Mouse (Mus musculus) liver, embryonic 15.5 days (tissue): ENCODE measurements at regions not wholly inside any gene's neighbourhood (a gene's known extent, or its start where the extent isn't known, plus 50 kb on each side); places are given as distances from the start of the nearest gene placed in this dataset.
"Not testable (repeated sequence)": the region's sequence is repeated elsewhere in the genome, so short reads cannot be mapped to it uniquely, and the experiment has no call there.

Experiments used
- ATAC-seq: fragments of 200-750 bp; cut with Nextera tagmentation; 2 replicates; pipeline ENCODE4 v1.8.0; 2017; ENCODE audit warnings: moderate number of reproducible peaks, mild to moderate bottlenecking, moderate library complexity; ENCODE audit not compliant: insufficient read depth
- H3K27ac ChIP-seq: fragments of 300-500 bp; sonication (generic); replicated peaks from 2 replicates; pipeline ENCODE4 v1.5.1; 2015; ENCODE audit warnings: mild to moderate bottlenecking, inconsistent platforms
- H3K27me3 ChIP-seq: fragments of 300-500 bp; sonication (generic); 2 replicates; pipeline ENCODE4 v1.6.1; 2015; ENCODE audit warnings: mild to moderate bottlenecking, inconsistent platforms
- H3K36me3 ChIP-seq: fragments of 300-500 bp; sonication (generic); replicated peaks from 2 replicates; pipeline ENCODE4 v1.6.1; 2015; ENCODE audit warnings: moderate library complexity, mild to moderate bottlenecking, inconsistent platforms
- H3K4me1 ChIP-seq: fragments of 300-500 bp; sonication (generic); replicated peaks from 2 replicates; pipeline ENCODE4 v1.6.1; 2015; ENCODE audit warnings: inconsistent platforms
- H3K4me2 ChIP-seq: fragments of 300-500 bp; sonication (generic); 2 replicates; pipeline ENCODE4 v1.6.1; 2015; ENCODE audit warnings: moderate library complexity, mild to moderate bottlenecking, inconsistent platforms
- H3K4me3 ChIP-seq: fragments of 300-500 bp; sonication (generic); replicated peaks from 2 replicates; pipeline ENCODE4 v1.5.1; 2015; ENCODE audit warnings: mild to moderate bottlenecking, inconsistent platforms
- H3K9ac ChIP-seq: fragments of 300-500 bp; sonication (generic); 2 replicates; pipeline ENCODE4 v1.6.1; 2015; ENCODE audit warnings: moderate library complexity, mild to moderate bottlenecking, inconsistent platforms
- H3K9me3 ChIP-seq: fragments of 300-500 bp; sonication (generic); replicated peaks from 2 replicates; pipeline ENCODE4 v1.6.1; 2016; ENCODE audit warnings: inconsistent platforms
- WGBS: fragments of 180-500 bp; shearing (Covaris S2); methylation state at CpG from one replicate; pipeline ENCODE4 v1.1.7; 2015; ENCODE audit warnings: mixed read lengths; ENCODE audit not compliant: insufficient replicate concordance; 5-methylcytosine and 5-hydroxymethylcytosine counted together

- no peaks in the 10 kb centered on the region for H3K36me3 ChIP-seq
- ATAC-seq, result no peak
- H3K27me3 ChIP-seq, result no peaks in the 10 kb centered on the region
- no peaks in the 10 kb centered on the region for H3K9me3 ChIP-seq
- no peak overlapping the region for H3K9ac ChIP-seq
- 44% methylated on average over 2 of the region's 2 CpGs for WGBS
- no peak overlapping the region for H3K4me2 ChIP-seq
- H3K4me3 ChIP-seq, result no peak overlapping the region
- H3K27ac ChIP-seq, result no peak overlapping the region
- no peaks in the 10 kb centered on the region for H3K4me1 ChIP-seq
Observed at GRCm38 (mm10) chr1:157827966-157828365, 321.4 kb downstream of the Sec16b start.

GRCm38 (mm10) chr1:157831511-157831910 is 325.0 kb downstream of the Sec16b start:
- H3K27ac ChIP-seq, result no peak overlapping the region
- no peaks in the 10 kb centered on the region for H3K4me1 ChIP-seq
- H3K4me3 ChIP-seq, result no peak overlapping the region
- H3K9me3 ChIP-seq, result no peaks in the 10 kb centered on the region
- no peaks in the 10 kb centered on the region for H3K36me3 ChIP-seq
- WGBS, result 20% methylated on average over 2 of the region's 2 CpGs
- no peak for ATAC-seq
- H3K9ac ChIP-seq, result no peak overlapping the region
- H3K4me2 ChIP-seq, result no peak overlapping the region
- H3K27me3 ChIP-seq, result no peaks in the 10 kb centered on the region

DNA sequence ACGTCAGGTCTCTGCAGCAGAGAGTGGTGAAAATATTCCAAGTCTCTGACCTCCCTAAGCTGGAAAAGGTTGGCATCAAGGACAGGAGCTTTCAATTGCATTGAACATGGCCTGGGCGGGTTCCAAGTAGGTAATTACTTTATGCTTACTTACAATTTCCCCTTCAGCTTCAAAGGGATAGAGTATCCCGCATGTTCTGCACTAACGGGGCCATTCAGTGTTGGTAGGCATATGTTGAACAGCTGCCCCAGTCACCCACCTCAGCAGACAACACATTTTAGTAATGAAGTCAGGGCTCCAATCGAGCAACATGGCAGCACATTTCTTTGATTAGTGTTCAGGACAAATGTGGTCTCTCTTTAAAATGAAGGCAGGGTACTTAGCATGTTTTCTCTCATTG is 366.2 kb downstream of the Sec16b start:
- no peaks in the 10 kb centered on the region for H3K4me1 ChIP-seq
- H3K9me3 ChIP-seq, result no peaks in the 10 kb centered on the region
- no peaks in the 10 kb centered on the region for H3K27me3 ChIP-seq
- H3K36me3 ChIP-seq, result no peaks in the 10 kb centered on the region
- WGBS, result 55% methylated on average over 5 of the region's 5 CpGs
- H3K27ac ChIP-seq, result no peak overlapping the region
- no peak overlapping the region for H3K9ac ChIP-seq
- H3K4me3 ChIP-seq, result no peak overlapping the region
- no peak overlapping the region for H3K4me2 ChIP-seq
- ATAC-seq, result no peak

DNA sequence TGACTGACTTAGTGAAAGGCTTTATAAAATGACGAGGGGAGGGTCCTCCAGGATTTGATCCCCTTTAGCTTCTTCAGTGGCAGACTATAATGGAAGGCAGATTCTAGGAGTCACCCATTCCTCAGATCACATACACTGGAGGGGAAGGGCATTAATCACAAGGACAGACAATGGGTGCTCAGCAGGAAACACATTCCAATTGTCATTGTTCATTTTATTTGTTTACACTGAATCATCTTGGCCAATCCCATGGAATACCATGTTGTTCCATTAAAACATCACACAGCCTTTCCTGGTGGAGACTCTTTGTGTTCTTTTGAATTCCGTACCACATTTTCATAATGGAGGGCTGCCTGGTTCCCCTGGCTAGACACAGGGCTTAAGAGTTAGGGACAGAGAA is 368.5 kb downstream of the Sec16b start:
- no peak overlapping the region for H3K27ac ChIP-seq
- no peaks in the 10 kb centered on the region for H3K36me3 ChIP-seq
- no peaks in the 10 kb centered on the region for H3K4me1 ChIP-seq
- H3K9me3 ChIP-seq, result no peaks in the 10 kb centered on the region
- no peak for ATAC-seq
- no peak overlapping the region for H3K9ac ChIP-seq
- H3K27me3 ChIP-seq, result no peaks in the 10 kb centered on the region
- no peak overlapping the region for H3K4me3 ChIP-seq
- H3K4me2 ChIP-seq, result no peak overlapping the region
- 47% methylated on average over 2 of the region's 2 CpGs for WGBS

DNA sequence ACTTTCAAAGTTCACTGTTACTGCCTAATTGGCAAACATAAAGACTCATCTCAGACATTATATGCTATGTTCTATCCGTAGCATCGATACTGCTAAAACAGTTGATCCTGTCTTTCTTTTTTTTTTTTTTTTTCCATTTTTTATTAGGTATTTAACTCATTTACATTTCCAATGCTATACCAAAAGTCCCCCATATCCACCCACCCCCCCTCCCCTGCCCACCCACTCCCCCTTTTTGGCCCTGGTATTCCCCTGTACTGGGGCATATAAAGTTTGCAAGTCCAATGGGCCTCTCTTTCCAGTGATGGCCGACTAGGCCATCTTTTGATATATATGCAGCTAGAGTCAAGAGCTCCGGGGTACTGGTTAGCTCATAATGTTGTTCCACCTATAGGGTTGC is 370.6 kb downstream of the Sec16b start:
- not testable (repeated sequence) for H3K9ac ChIP-seq, ATAC-seq, H3K9me3 ChIP-seq, H3K27ac ChIP-seq, H3K4me3 ChIP-seq, H3K4me1 ChIP-seq, H3K4me2 ChIP-seq, H3K27me3 ChIP-seq, H3K36me3 ChIP-seq
- WGBS, result 84% methylated on average over 2 of the region's 4 CpGs

GRCm38 (mm10) chr1:157887146-157887545 is 380.6 kb downstream of the Sec16b start:
- no peaks in the 10 kb centered on the region for H3K4me1 ChIP-seq
- 39% methylated on average over 1 of the region's 1 CpGs for WGBS
- no peak for ATAC-seq
- no peak overlapping the region for H3K4me2 ChIP-seq
- H3K36me3 ChIP-seq, result no peaks in the 10 kb centered on the region
- no peaks in the 10 kb centered on the region for H3K27me3 ChIP-seq
- no peak overlapping the region for H3K4me3 ChIP-seq
- H3K27ac ChIP-seq, result no peak overlapping the region
- 0 out of 2 replicates have a peak, but pooled peaks cover 2% of the 10 kb centered on the region for H3K9me3 ChIP-seq
- no peak overlapping the region for H3K9ac ChIP-seq

DNA sequence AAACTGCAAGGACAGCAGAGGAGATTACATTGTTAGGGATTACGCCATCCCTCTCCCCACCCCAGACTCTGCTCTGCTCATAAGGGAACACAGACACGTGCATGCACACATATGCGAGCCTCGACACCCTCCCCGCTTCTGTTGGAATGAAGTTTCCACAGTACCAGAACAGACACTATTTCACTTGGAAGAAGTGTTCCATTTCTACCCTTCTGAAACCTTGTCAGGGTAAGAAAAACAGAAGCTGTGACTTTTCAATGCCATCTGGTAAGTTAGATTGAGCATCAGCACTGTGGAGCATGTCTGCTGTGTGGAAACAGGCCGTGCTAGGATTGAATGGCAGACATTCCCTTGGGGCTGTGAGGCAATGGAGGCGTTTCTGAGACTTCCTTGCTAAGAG is 382.0 kb downstream of the Sec16b start:
- Histone ChIP-seq H3K36me3 (no peaks in the 10 kb centered on the region), H3K4me2 (no peak overlapping the region), H3K27ac (no peak overlapping the region), H3K4me1 (no peaks in the 10 kb centered on the region), H3K9me3 (0 out of 2 replicates have a peak, but pooled peaks cover 2% of the 10 kb centered on the region), H3K9ac (no peak overlapping the region), H3K27me3 (no peaks in the 10 kb centered on the region), H3K4me3 (no peak overlapping the region)
- WGBS, result 61% methylated on average over 7 of the region's 7 CpGs
- ATAC-seq, result no peak

GRCm38 (mm10) chr1:157906168-157906567 is 399.6 kb downstream of the Sec16b start:
- Histone ChIP-seq H3K27ac (no peak overlapping the region), H3K4me1 (no peaks in the 10 kb centered on the region), H3K9ac (no peak overlapping the region), H3K4me2 (no peak overlapping the region), H3K36me3 (no peaks in the 10 kb centered on the region), H3K4me3 (no peak overlapping the region), H3K27me3 (no peaks in the 10 kb centered on the region), H3K9me3 (no peaks in the 10 kb centered on the region)
- no peak for ATAC-seq
- WGBS, result 53% methylated on average over 2 of the region's 2 CpGs

GRCm38 (mm10) chr1:157937800-157938348 is 418.3 kb downstream of the Brinp2 start:
- H3K9me3 ChIP-seq, result no peaks in the 10 kb centered on the region
- no peaks in the 10 kb centered on the region for H3K27me3 ChIP-seq
- no peaks in the 10 kb centered on the region for H3K4me1 ChIP-seq
- no peak overlapping the region for H3K27ac ChIP-seq
- H3K4me2 ChIP-seq, result no peak overlapping the region
- 36% methylated on average over 1 of the region's 1 CpGs for WGBS
- no peak for ATAC-seq
- no peak overlapping the region for H3K9ac ChIP-seq
- no peaks in the 10 kb centered on the region for H3K36me3 ChIP-seq
- H3K4me3 ChIP-seq, result no peak overlapping the region

DNA sequence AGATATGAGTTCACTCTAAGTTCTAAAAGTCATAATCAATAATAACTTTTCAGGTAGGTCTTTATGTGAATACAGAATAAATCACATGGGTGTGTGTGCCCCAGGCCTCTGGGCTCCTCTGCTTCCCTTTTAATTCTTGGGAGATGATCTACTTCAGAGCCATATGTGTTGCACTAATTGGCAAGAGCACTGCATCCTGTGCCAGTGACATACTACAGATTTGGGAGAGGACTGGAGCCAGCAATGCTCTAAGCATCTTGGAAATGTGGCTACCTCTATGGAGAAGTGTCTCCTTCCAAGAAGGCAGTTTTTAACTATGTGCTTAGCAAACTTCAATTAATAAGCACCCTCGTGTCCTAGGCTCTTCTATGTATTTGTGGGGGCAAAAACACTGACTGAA is 416.6 kb downstream of the Brinp2 start:
- Histone ChIP-seq H3K4me3 (no peak overlapping the region), H3K9ac (no peak overlapping the region), H3K4me1 (no peaks in the 10 kb centered on the region), H3K27ac (no peak overlapping the region), H3K27me3 (no peaks in the 10 kb centered on the region), H3K36me3 (no peaks in the 10 kb centered on the region), H3K9me3 (no peaks in the 10 kb centered on the region), H3K4me2 (no peak overlapping the region)
- 29% methylated on average over 1 of the region's 1 CpGs for WGBS
- ATAC-seq, result no peak

DNA sequence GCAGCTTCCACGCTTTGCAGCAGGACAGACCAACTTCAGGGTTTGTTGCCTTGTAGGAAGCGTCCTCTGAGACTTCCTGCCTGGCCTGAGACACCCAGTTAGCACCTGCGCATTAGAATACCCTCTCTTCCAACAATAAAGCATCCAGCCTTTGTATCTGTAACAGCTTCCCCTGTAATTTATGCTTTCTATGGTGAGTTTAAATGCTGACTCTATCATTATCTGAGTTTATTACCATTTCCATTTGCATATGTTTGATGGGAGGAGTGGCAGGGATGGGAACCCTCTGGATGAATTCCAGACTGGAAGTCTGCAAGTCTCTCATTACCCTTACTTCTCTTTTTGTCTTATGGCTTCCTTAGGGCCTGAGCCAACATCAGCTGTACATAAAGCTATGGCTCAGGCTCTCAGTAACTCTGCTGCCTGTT is 415.8 kb downstream of the Brinp2 start:
- no peak for ATAC-seq
- Histone ChIP-seq H3K27me3 (no peaks in the 10 kb centered on the region), H3K4me2 (no peak overlapping the region), H3K27ac (no peak overlapping the region), H3K4me3 (no peak overlapping the region), H3K9me3 (no peaks in the 10 kb centered on the region), H3K9ac (no peak overlapping the region), H3K36me3 (no peaks in the 10 kb centered on the region), H3K4me1 (no peaks in the 10 kb centered on the region)
- WGBS, result 27% methylated on average over 3 of the region's 3 CpGs

DNA sequence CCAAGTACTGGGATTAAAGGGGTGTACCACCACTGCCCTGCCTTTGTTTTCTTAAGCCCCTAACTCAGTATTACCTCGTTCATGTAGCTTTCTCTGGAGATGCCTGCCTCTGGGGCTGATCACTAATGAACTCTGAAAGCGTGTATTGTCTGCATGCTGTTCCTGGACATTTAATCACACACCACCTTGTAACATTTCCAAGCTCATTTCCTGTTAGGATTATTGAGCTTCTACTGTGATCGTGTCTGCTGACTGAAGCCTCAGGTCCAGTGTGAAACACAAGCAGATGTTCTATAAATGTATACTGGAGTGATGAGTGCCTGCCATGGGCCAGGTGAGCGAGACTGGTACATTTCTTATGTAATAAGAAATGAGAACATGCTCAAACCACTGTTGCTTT is 398.6 kb downstream of the Brinp2 start:
- no peak overlapping the region for H3K4me3 ChIP-seq
- 38% methylated on average over 4 of the region's 4 CpGs for WGBS
- H3K36me3 ChIP-seq, result no peaks in the 10 kb centered on the region
- no peak overlapping the region for H3K9ac ChIP-seq
- H3K9me3 ChIP-seq, result no peaks in the 10 kb centered on the region
- no peak for ATAC-seq
- no peaks in the 10 kb centered on the region for H3K27me3 ChIP-seq
- H3K27ac ChIP-seq, result no peak overlapping the region
- H3K4me1 ChIP-seq, result no peaks in the 10 kb centered on the region
- H3K4me2 ChIP-seq, result no peak overlapping the region
